Mouse (Mus musculus): Measurements from ENCODE around the gene Cox6a2.

DNA sequence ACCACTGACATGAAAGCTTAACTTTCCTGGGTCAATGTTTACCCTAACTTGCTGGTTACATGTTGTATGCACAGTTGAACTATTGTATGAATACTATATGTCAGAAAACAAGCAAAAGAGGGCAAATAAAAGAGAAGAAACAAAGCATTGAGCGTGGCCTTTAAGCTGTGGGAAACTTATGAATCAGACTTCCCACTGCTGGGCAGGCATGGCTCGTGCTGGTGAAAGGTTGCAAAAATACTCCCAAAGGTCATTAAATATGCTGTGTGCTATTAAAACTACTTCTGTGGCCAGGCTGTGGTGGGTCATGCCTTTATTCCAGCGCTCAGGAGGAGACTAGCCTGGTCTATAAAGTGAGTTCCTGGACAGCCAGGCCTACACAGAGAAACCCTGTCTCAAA is 36.2 kb downstream of the Cox6a2 start:
- TF ChIP-seq ZNF384 (IDR thresholded peaks at IDR 0.05; ENCODE audit: low read depth, low read length) = no peak
- no peak for TF ChIP-seq ZC3H11A (IDR thresholded peaks at IDR 0.05; ENCODE audit: borderline replicate concordance, low read depth, low read length)

Data from ES-E14 (cell line).